ENCODE assay signal across 26 mouse cellular contexts in genomic region chr10:57210701-57211100, GRCm38 (mm10).
"Had no signal": no experiment of that assay in that cellular context is flagged by ENCODE, and none has a peak within 500 bp of the region (broad histone marks: within the 10 kb centered on the region; RNA-seq: fewer than 3 reads in every experiment).

No protein-coding gene starts in this region.

- H3K4me3 ChIP-seq: embryonic facial prominence, embryonic 10.5 days; embryonic facial prominence, embryonic 12.5 days; embryonic facial prominence, embryonic 13.5 days; embryonic facial prominence, embryonic 15.5 days; erythroblast, embryonic 14.5 days; forebrain, embryonic 10.5 days; forebrain, embryonic 12.5 days; forebrain, embryonic 13.5 days; forebrain, embryonic 15.5 days; gastrocnemius, adult 2 months; heart, adult 2 months; heart, embryonic 10.5 days had no signal

- H3K4me1 ChIP-seq: embryonic facial prominence, embryonic 10.5 days; embryonic facial prominence, embryonic 12.5 days; embryonic facial prominence, embryonic 13.5 days; embryonic facial prominence, embryonic 15.5 days; forebrain, embryonic 10.5 days; forebrain, embryonic 12.5 days; forebrain, embryonic 13.5 days; forebrain, embryonic 15.5 days; heart, embryonic 10.5 days had no signal

- H3K4me2 ChIP-seq: embryonic facial prominence, embryonic 12.5 days; embryonic facial prominence, embryonic 13.5 days; embryonic facial prominence, embryonic 15.5 days; forebrain, embryonic 12.5 days; forebrain, embryonic 13.5 days; forebrain, embryonic 15.5 days; heart, embryonic 11.5 days had no signal

- H3K36me3 ChIP-seq: embryonic facial prominence, embryonic 10.5 days; embryonic facial prominence, embryonic 12.5 days; embryonic facial prominence, embryonic 13.5 days; embryonic facial prominence, embryonic 15.5 days; forebrain, embryonic 10.5 days; forebrain, embryonic 12.5 days; forebrain, embryonic 15.5 days; heart, embryonic 10.5 days had no signal

- ATAC-seq: forebrain, embryonic 13.5 days; forebrain, embryonic 14.5 days; forebrain, embryonic 15.5 days; forebrain, embryonic 16.5 days; forebrain, postnatal 0 days had no signal

- DNase-seq: cerebellum, postnatal 10 days; cerebellum, postnatal 14 days; cerebellum, postnatal 25 days; embryo, embryonic 11 days; forebrain, postnatal 0 days; gastrocnemius, adult 2 months; gastrocnemius, postnatal 10 days; gastrocnemius, postnatal 14 days; gastrocnemius, postnatal 25 days; gastrocnemius, postnatal 36 days; heart, adult 11 months; heart, adult 18-20 months; heart, adult 2 months had no signal

- H3K27me3 ChIP-seq: embryonic facial prominence, embryonic 12.5 days; embryonic facial prominence, embryonic 13.5 days; embryonic facial prominence, embryonic 15.5 days; forebrain, embryonic 12.5 days; forebrain, embryonic 13.5 days; forebrain, embryonic 15.5 days had no signal

- H3K9ac ChIP-seq: embryonic facial prominence, embryonic 12.5 days; embryonic facial prominence, embryonic 13.5 days; embryonic facial prominence, embryonic 15.5 days; forebrain, embryonic 12.5 days; forebrain, embryonic 13.5 days; forebrain, embryonic 15.5 days; forebrain, postnatal 0 days had no signal

- H3K9me3 ChIP-seq: embryonic facial prominence, embryonic 10.5 days; embryonic facial prominence, embryonic 12.5 days; embryonic facial prominence, embryonic 13.5 days; embryonic facial prominence, embryonic 15.5 days; forebrain, embryonic 10.5 days; forebrain, embryonic 12.5 days; forebrain, embryonic 13.5 days; forebrain, embryonic 15.5 days; heart, embryonic 10.5 days had no signal

- H3K27ac ChIP-seq: embryonic facial prominence, embryonic 10.5 days; embryonic facial prominence, embryonic 12.5 days; embryonic facial prominence, embryonic 13.5 days; embryonic facial prominence, embryonic 15.5 days; forebrain, embryonic 10.5 days; forebrain, embryonic 12.5 days; forebrain, embryonic 13.5 days; forebrain, embryonic 15.5 days; gastrocnemius, adult 2 months; heart, adult 2 months; heart, embryonic 10.5 days had no signal
